Mouse (Mus musculus): ENCODE data around the gene Pramel6. TPM values are rescaled to one million over a fixed set of nuclear protein-coding genes. Genes with fewer than 3 reads are reported as not detected.
"Not testable (repeated sequence)": the region's sequence is repeated elsewhere in the genome, so short reads cannot be mapped to it uniquely, and the experiment has no call there.

Gene Pramel6
- total RNA-seq, 1 experiment = 16.5 TPM

- H3K36me3 ChIP-seq (ENCODE audit: control insufficient read depth, insufficient read depth, low read length, poor library complexity, severe bottlenecking) = no peaks in the 10 kb centered on the region
- H3K27ac ChIP-seq (ENCODE audit: insufficient read depth, low read depth, low read length, poor library complexity, severe bottlenecking) = no peak overlapping the region; the same call in 1 of the 2 replicates
- H3K9ac ChIP-seq (ENCODE audit: insufficient read depth, low read depth, low read length, poor library complexity, severe bottlenecking) = no peak overlapping the region
- peak; percentile 26 for DNase-seq (ENCODE audit: low read depth, low spot score)
- H3K4me1 ChIP-seq (ENCODE audit: control insufficient read depth in 2 of 2, insufficient read depth in 2 of 2, low read length in 2 of 2, poor library complexity in 1 of 2) = peaks cover 0 to 5% of the 10 kb centered on the region in 2 experiments; a peak in 3 of 4 replicates
- TF ChIP-seq CHD2 (IDR thresholded peaks at IDR 0.05; ENCODE audit: low read depth, low read length) (no peak), HCFC1 (IDR thresholded peaks at IDR 0.05; ENCODE audit: borderline replicate concordance, insufficient read depth, low read length) (no peak), ZC3H11A (IDR thresholded peaks at IDR 0.05; ENCODE audit: borderline replicate concordance, low read depth, low read length) (no peak), MAFK (IDR thresholded peaks at IDR 0.05; ENCODE audit: insufficient read depth, low read depth, low read length) (no peak), ZNF384 (IDR thresholded peaks at IDR 0.05; ENCODE audit: low read depth, low read length) (no peak)
- H3K9me3 ChIP-seq (ENCODE audit: control insufficient read depth, insufficient read depth, low read depth, low read length) = no peaks in the 10 kb centered on the region
- in situ Hi-C loops (cut with MboI; ENCODE audit: low sequenced_read_pairs in 2 of 2, unreplicated experiment in 2 of 2) = no loop called here
- no peak overlapping the region for H3K4me3 ChIP-seq (ENCODE audit: insufficient read depth in 1 of 2, low read depth in 1 of 2, low read length in 2 of 2, poor library complexity in 1 of 2, severe bottlenecking in 1 of 2)
Observed at GRCm38 (mm10) chr2:87482276-87482675, 24.1 kb upstream of the Pramel6 start.

- H3K4me1 ChIP-seq (ENCODE audit: control insufficient read depth in 2 of 2, insufficient read depth in 2 of 2, low read length in 2 of 2, poor library complexity in 1 of 2); H3K9ac ChIP-seq (ENCODE audit: insufficient read depth, low read depth, low read length, poor library complexity, severe bottlenecking); H3K36me3 ChIP-seq (ENCODE audit: control insufficient read depth, insufficient read depth, low read length, poor library complexity, severe bottlenecking); H3K27ac ChIP-seq (ENCODE audit: insufficient read depth, low read depth, low read length, poor library complexity, severe bottlenecking); in situ Hi-C loops (cut with MboI; ENCODE audit: low sequenced_read_pairs in 2 of 2, unreplicated experiment in 2 of 2); DNase-seq (ENCODE audit: low read depth, low spot score); H3K4me3 ChIP-seq (ENCODE audit: insufficient read depth in 1 of 2, low read depth in 1 of 2, low read length in 2 of 2, poor library complexity in 1 of 2, severe bottlenecking in 1 of 2); H3K9me3 ChIP-seq (ENCODE audit: control insufficient read depth, insufficient read depth, low read depth, low read length): not testable (repeated sequence)
Observed at GRCm38 (mm10) chr2:87496993-87497392, 9.4 kb upstream of the Pramel6 start, which contains the start of gene Pramel7. Pramel7 (minus strand) TSS chr2:87497093.

GRCm38 (mm10) chr2:87515046-87515445 lies 8.7 kb downstream of the Pramel6 start:
- no peaks in the 10 kb centered on the region; a peak in 1 of 4 replicates for H3K4me1 ChIP-seq (ENCODE audit: control insufficient read depth in 2 of 2, insufficient read depth in 2 of 2, low read length in 2 of 2, poor library complexity in 1 of 2)
- no peaks in the 10 kb centered on the region for H3K36me3 ChIP-seq (ENCODE audit: control insufficient read depth, insufficient read depth, low read length, poor library complexity, severe bottlenecking)
- peak overlapping the region; percentile 79; the same call in 1 of the 2 replicates for H3K27ac ChIP-seq (ENCODE audit: insufficient read depth, low read depth, low read length, poor library complexity, severe bottlenecking)
- in situ Hi-C loops (cut with MboI; ENCODE audit: low sequenced_read_pairs in 2 of 2, unreplicated experiment in 2 of 2) = no loop called here
- H3K9ac ChIP-seq (ENCODE audit: insufficient read depth, low read depth, low read length, poor library complexity, severe bottlenecking) = no peak overlapping the region
- TF ChIP-seq ZNF384 (IDR thresholded peaks at IDR 0.05; ENCODE audit: low read depth, low read length) = no peak
- no peak for TF ChIP-seq ZC3H11A (IDR thresholded peaks at IDR 0.05; ENCODE audit: borderline replicate concordance, low read depth, low read length)
- TF ChIP-seq MAFK (IDR thresholded peaks at IDR 0.05; ENCODE audit: insufficient read depth, low read depth, low read length) = no peak
- no peak for TF ChIP-seq CHD2 (IDR thresholded peaks at IDR 0.05; ENCODE audit: low read depth, low read length)
- TF ChIP-seq HCFC1 (IDR thresholded peaks at IDR 0.05; ENCODE audit: borderline replicate concordance, insufficient read depth, low read length) = no peak
- H3K4me3 ChIP-seq (ENCODE audit: insufficient read depth in 1 of 2, low read depth in 1 of 2, low read length in 2 of 2, poor library complexity in 1 of 2, severe bottlenecking in 1 of 2) = no peak overlapping the region
- no peak for DNase-seq (ENCODE audit: low read depth, low spot score)
- no peaks in the 10 kb centered on the region for H3K9me3 ChIP-seq (ENCODE audit: control insufficient read depth, insufficient read depth, low read depth, low read length)

GRCm38 (mm10) chr2:87515457-87516060 lies 9.2 kb downstream of the Pramel6 start:
- H3K4me1 ChIP-seq (ENCODE audit: control insufficient read depth in 2 of 2, insufficient read depth in 2 of 2, low read length in 2 of 2, poor library complexity in 1 of 2) = no peaks in the 10 kb centered on the region; a peak in 1 of 4 replicates

GRCm38 (mm10) chr2:87516581-87516980 lies 10.2 kb downstream of the Pramel6 start:
- H3K9me3 ChIP-seq (ENCODE audit: control insufficient read depth, insufficient read depth, low read depth, low read length) = no peaks in the 10 kb centered on the region
- no peaks in the 10 kb centered on the region; a peak in 1 of 4 replicates for H3K4me1 ChIP-seq (ENCODE audit: control insufficient read depth in 2 of 2, insufficient read depth in 2 of 2, low read length in 2 of 2, poor library complexity in 1 of 2)
- no peaks in the 10 kb centered on the region for H3K36me3 ChIP-seq (ENCODE audit: control insufficient read depth, insufficient read depth, low read length, poor library complexity, severe bottlenecking)
- peak; percentile 38 for DNase-seq (ENCODE audit: low read depth, low spot score)
- H3K9ac ChIP-seq (ENCODE audit: insufficient read depth, low read depth, low read length, poor library complexity, severe bottlenecking) = no peak overlapping the region
- TF ChIP-seq MAFK (IDR thresholded peaks at IDR 0.05; ENCODE audit: insufficient read depth, low read depth, low read length) = no peak
- no peak for TF ChIP-seq CHD2 (IDR thresholded peaks at IDR 0.05; ENCODE audit: low read depth, low read length)
- no peak for TF ChIP-seq HCFC1 (IDR thresholded peaks at IDR 0.05; ENCODE audit: borderline replicate concordance, insufficient read depth, low read length)
- TF ChIP-seq ZC3H11A (IDR thresholded peaks at IDR 0.05; ENCODE audit: borderline replicate concordance, low read depth, low read length) = no peak
- no peak for TF ChIP-seq ZNF384 (IDR thresholded peaks at IDR 0.05; ENCODE audit: low read depth, low read length)
- H3K4me3 ChIP-seq (ENCODE audit: insufficient read depth in 1 of 2, low read depth in 1 of 2, low read length in 2 of 2, poor library complexity in 1 of 2, severe bottlenecking in 1 of 2) = 0 out of 4 replicates have a peak overlapping the region, but pooled peaks of 1 of the 2 experiments have one; percentile 17
- H3K27ac ChIP-seq (ENCODE audit: insufficient read depth, low read depth, low read length, poor library complexity, severe bottlenecking) = peak overlapping the region; percentile 79; the same call in 1 of the 2 replicates
- in situ Hi-C loops (cut with MboI; ENCODE audit: low sequenced_read_pairs in 2 of 2, unreplicated experiment in 2 of 2) = no loop called here

More at GRCm38 (mm10) chr2:87515457-87516060, 9.2 kb downstream of the Pramel6 start:
- peak overlapping the region; percentile 79; the same call in 1 of the 2 replicates for H3K27ac ChIP-seq (ENCODE audit: insufficient read depth, low read depth, low read length, poor library complexity, severe bottlenecking)
- TF ChIP-seq ZC3H11A (IDR thresholded peaks at IDR 0.05; ENCODE audit: borderline replicate concordance, low read depth, low read length) = no peak
- peak; percentile 59 for TF ChIP-seq CHD2 (IDR thresholded peaks at IDR 0.05; ENCODE audit: low read depth, low read length)
- peak; percentile 91 for TF ChIP-seq ZNF384 (IDR thresholded peaks at IDR 0.05; ENCODE audit: low read depth, low read length)
- H3K36me3 ChIP-seq (ENCODE audit: control insufficient read depth, insufficient read depth, low read length, poor library complexity, severe bottlenecking) = no peaks in the 10 kb centered on the region
- H3K4me3 ChIP-seq (ENCODE audit: insufficient read depth in 1 of 2, low read depth in 1 of 2, low read length in 2 of 2, poor library complexity in 1 of 2, severe bottlenecking in 1 of 2) = 0 out of 4 replicates have a peak overlapping the region, but pooled peaks of 1 of the 2 experiments have one; percentile 10
- H3K9me3 ChIP-seq (ENCODE audit: control insufficient read depth, insufficient read depth, low read depth, low read length) = no peaks in the 10 kb centered on the region
- in situ Hi-C loops (cut with MboI; ENCODE audit: low sequenced_read_pairs in 2 of 2, unreplicated experiment in 2 of 2) = no loop called here
- H3K9ac ChIP-seq (ENCODE audit: insufficient read depth, low read depth, low read length, poor library complexity, severe bottlenecking) = no peak overlapping the region
- peak; percentile 56 for DNase-seq (ENCODE audit: low read depth, low spot score)

Measured in ES-E14 (cell line).